Mouse (Mus musculus) myocyte (in vitro differentiated cells): ENCODE data around the gene Tes. TPM values are rescaled to one million over a fixed set of nuclear protein-coding genes. Genes with fewer than 3 reads are reported as not detected.

ENCODE experiments used
- H3K27me3 ChIP-seq: one replicate; pipeline ENCODE4 v1.6.1; 2011; ENCODE audit not compliant: control insufficient read depth, insufficient read depth, insufficient read length
- H3K36me3 ChIP-seq: one replicate; pipeline ENCODE4 v1.6.1; 2011; ENCODE audit not compliant: control insufficient read depth, insufficient read depth
- H3K4me2 ChIP-seq: one replicate; pipeline ENCODE4 v1.6.1; 2011; ENCODE audit warnings: low read depth, control low read depth
- H3K4me3 ChIP-seq: one replicate; pipeline ENCODE4 v1.5.1; 2011; ENCODE audit warnings: mild to moderate bottlenecking, control low read depth, moderate library complexity
- H3K79me2 ChIP-seq: one replicate; pipeline ENCODE4 v1.6.1; 2011; ENCODE audit not compliant: control insufficient read depth, insufficient read depth
- H3ac ChIP-seq: one replicate; pipeline ENCODE4 v1.6.1; 2011; ENCODE audit not compliant: control insufficient read depth, insufficient read length
- CEBPB ChIP-seq: IDR thresholded peaks from 2 replicates; pipeline ENCODE4 v1.6.1; 2011; ENCODE audit warnings: mild to moderate bottlenecking, moderate library complexity; ENCODE audit not compliant: poor library complexity, insufficient read depth, severe bottlenecking
- E2F4 ChIP-seq: IDR thresholded peaks from one replicate; pipeline ENCODE4 v1.6.1; 2011; ENCODE audit warnings: mild to moderate bottlenecking, control low read depth, moderate library complexity; ENCODE audit not compliant: insufficient read depth
- MAX ChIP-seq: IDR thresholded peaks from one replicate; pipeline ENCODE4 v1.6.1; 2011; ENCODE audit warnings: low read depth, mild to moderate bottlenecking, control low read depth
- MYOD1 ChIP-seq, 3 experiments: IDR thresholded peaks; one replicate each; pipeline ENCODE4 v1.6.1; 2011; ENCODE audit warnings: control low read depth in 2 of 3, low read depth in 2 of 3, mild to moderate bottlenecking in 2 of 3, moderate library complexity in 1 of 3; ENCODE audit not compliant: insufficient read length in 2 of 3, control insufficient read depth in 1 of 3
- MYOG ChIP-seq, 3 experiments: IDR thresholded peaks; one replicate each; pipeline ENCODE4 v1.6.1; 2011; ENCODE audit warnings: control low read depth in 2 of 3, low read depth in 2 of 3, mild to moderate bottlenecking in 2 of 3; ENCODE audit not compliant: insufficient read length in 2 of 3, control insufficient read depth in 1 of 3, insufficient read depth in 1 of 3
- POLR2A ChIP-seq: IDR thresholded peaks from one replicate; pipeline ENCODE4 v1.6.1; 2011; ENCODE audit warnings: low read depth, mild to moderate bottlenecking, control low read depth, moderate library complexity; ENCODE audit not compliant: insufficient read length
- POLR2AphosphoS2 ChIP-seq: IDR thresholded peaks from one replicate; pipeline ENCODE4 v1.6.1; 2011; ENCODE audit warnings: low read depth, control low read depth; ENCODE audit not compliant: insufficient read length
- REST ChIP-seq: IDR thresholded peaks from one replicate; pipeline ENCODE4 v1.6.1; 2011; ENCODE audit warnings: mild to moderate bottlenecking, control low read depth, moderate library complexity; ENCODE audit not compliant: insufficient read depth, insufficient read length
- SRF ChIP-seq: IDR thresholded peaks from one replicate; pipeline ENCODE4 v1.6.1; 2011; ENCODE audit warnings: low read depth; ENCODE audit not compliant: control insufficient read depth, insufficient read length
- TCF12 ChIP-seq: IDR thresholded peaks from one replicate; pipeline ENCODE4 v1.6.1; 2011; ENCODE audit warnings: mild to moderate bottlenecking, control low read depth; ENCODE audit not compliant: poor library complexity, insufficient read depth, severe bottlenecking
- TCF3 ChIP-seq: IDR thresholded peaks from one replicate; pipeline ENCODE4 v1.6.1; 2011; ENCODE audit warnings: low read depth, control low read depth; ENCODE audit not compliant: insufficient read length
- USF1 ChIP-seq: IDR thresholded peaks from one replicate; pipeline ENCODE4 v1.6.1; 2011; ENCODE audit warnings: low read depth, mild to moderate bottlenecking, control low read depth, moderate library complexity
- polyA plus RNA-seq: library from polyadenylated mRNA; unstranded; fragments of >200 nt; fragmentation: generic; extraction: Trizol; gene quantifications from one replicate; pipeline ENCODE4 v1.2.1, GENCODE M21; 2012; ENCODE audit warnings: missing spikeins

Tes gene
- polyA plus RNA-seq, 1 experiment: 34.5 TPM

GRCm38 (mm10) chr6:17082800-17083199 lies 17.9 kb downstream of the Tes start:
- Histone ChIP-seq H3K36me3 (no peaks in the 10 kb centered on the region), H3ac (no peak overlapping the region), H3K4me2 (no peak overlapping the region), H3K79me2 (peaks cover 64% of the 10 kb centered on the region), H3K27me3 (no peaks in the 10 kb centered on the region), H3K4me3 (no peak overlapping the region)
- TF ChIP-seq POLR2AphosphoS2 (no peak), REST (no peak), POLR2A (no peak), TCF3 (no peak), TCF12 (no peak), SRF (no peak), MYOG (IDR thresholded peaks at IDR 0.05; ENCODE audit: control insufficient read depth in 1 of 3, insufficient read depth in 1 of 3, insufficient read length in 2 of 3, low read depth in 2 of 3) (no peak), MAX (no peak), CEBPB (no peak), MYOD1 (IDR thresholded peaks at IDR 0.05; ENCODE audit: control insufficient read depth in 1 of 3, insufficient read length in 2 of 3, low read depth in 2 of 3) (no peak), USF1 (no peak), E2F4 (no peak)

- H3K27me3 ChIP-seq: no peaks in the 10 kb centered on the region
- no peaks in the 10 kb centered on the region for H3K36me3 ChIP-seq
Observed at GRCm38 (mm10) chr6:17087485-17087884, 22.5 kb downstream of the Tes start.

GRCm38 (mm10) chr6:17097301-17097700 lies 32.4 kb downstream of the Tes start:
- H3K36me3 ChIP-seq: peaks cover 10% of the 10 kb centered on the region

More at GRCm38 (mm10) chr6:17087485-17087884, 22.5 kb downstream of the Tes start:
- Histone ChIP-seq H3ac (no peak overlapping the region), H3K4me2 (no peak overlapping the region), H3K4me3 (no peak overlapping the region), H3K79me2 (peaks cover 28% of the 10 kb centered on the region)
- TF ChIP-seq TCF3 (no peak), REST (no peak), MYOG (IDR thresholded peaks at IDR 0.05; ENCODE audit: control insufficient read depth in 1 of 3, insufficient read depth in 1 of 3, insufficient read length in 2 of 3, low read depth in 2 of 3) (no peak), POLR2A (no peak), POLR2AphosphoS2 (no peak), USF1 (no peak), SRF (no peak), E2F4 (no peak), MAX (no peak), CEBPB (no peak), MYOD1 (IDR thresholded peaks at IDR 0.05; ENCODE audit: control insufficient read depth in 1 of 3, insufficient read length in 2 of 3, low read depth in 2 of 3) (no peak), TCF12 (no peak)

DNA sequence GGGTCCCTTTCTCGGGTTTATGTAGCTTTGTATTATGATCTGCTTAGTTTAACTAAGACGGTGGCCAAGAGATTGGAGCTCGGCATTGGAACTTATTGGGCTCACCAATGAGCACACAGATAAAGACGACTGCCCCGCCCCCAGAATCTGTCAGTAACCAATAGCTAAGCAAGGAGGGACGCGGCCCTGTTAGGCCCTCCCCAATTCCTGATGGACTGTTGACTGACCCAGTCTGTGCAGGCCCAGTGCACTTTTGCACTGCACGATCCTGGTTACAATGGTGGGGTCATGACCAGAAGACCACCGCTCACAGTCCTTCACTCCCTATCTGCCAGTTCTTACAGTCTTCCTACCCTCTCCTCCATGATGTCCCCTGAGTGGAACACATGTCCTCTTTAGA lies 33.6 kb downstream of the Tes start:
- TF ChIP-seq E2F4: no peak
- TF ChIP-seq USF1: no peak
- no peak for TF ChIP-seq MYOG (IDR thresholded peaks at IDR 0.05; ENCODE audit: control insufficient read depth in 1 of 3, insufficient read depth in 1 of 3, insufficient read length in 2 of 3, low read depth in 2 of 3)
- no peak for TF ChIP-seq SRF
- no peak for TF ChIP-seq POLR2AphosphoS2
- TF ChIP-seq TCF12: no peak
- no peak for TF ChIP-seq MAX
- TF ChIP-seq POLR2A: no peak
- TF ChIP-seq REST: no peak
- TF ChIP-seq CEBPB: no peak
- no peak for TF ChIP-seq MYOD1 (IDR thresholded peaks at IDR 0.05; ENCODE audit: control insufficient read depth in 1 of 3, insufficient read length in 2 of 3, low read depth in 2 of 3)
- TF ChIP-seq TCF3: no peak
- Histone ChIP-seq H3K79me2 (no peaks in the 10 kb centered on the region), H3K4me3 (no peak overlapping the region), H3K27me3 (no peaks in the 10 kb centered on the region), H3ac (no peak overlapping the region), H3K36me3 (peaks cover 16% of the 10 kb centered on the region), H3K4me2 (no peak overlapping the region)

More at GRCm38 (mm10) chr6:17097301-17097700, 32.4 kb downstream of the Tes start:
- Histone ChIP-seq H3K4me3 (no peak overlapping the region), H3K79me2 (no peaks in the 10 kb centered on the region), H3K4me2 (no peak overlapping the region), H3ac (no peak overlapping the region), H3K27me3 (no peaks in the 10 kb centered on the region)
- no peak for TF ChIP-seq TCF12
- no peak for TF ChIP-seq CEBPB
- no peak for TF ChIP-seq POLR2AphosphoS2
- no peak for TF ChIP-seq MAX
- no peak for TF ChIP-seq POLR2A
- no peak for TF ChIP-seq MYOG (IDR thresholded peaks at IDR 0.05; ENCODE audit: control insufficient read depth in 1 of 3, insufficient read depth in 1 of 3, insufficient read length in 2 of 3, low read depth in 2 of 3)
- no peak for TF ChIP-seq E2F4
- no peak for TF ChIP-seq TCF3
- TF ChIP-seq USF1: no peak
- TF ChIP-seq REST: no peak
- no peak for TF ChIP-seq SRF
- TF ChIP-seq MYOD1 (IDR thresholded peaks at IDR 0.05; ENCODE audit: control insufficient read depth in 1 of 3, insufficient read length in 2 of 3, low read depth in 2 of 3): no peak

- Histone ChIP-seq H3ac (no peak overlapping the region), H3K27me3 (no peaks in the 10 kb centered on the region), H3K36me3 (peaks cover 22% of the 10 kb centered on the region), H3K4me3 (no peak overlapping the region), H3K79me2 (no peaks in the 10 kb centered on the region), H3K4me2 (no peak overlapping the region)
- no peak for TF ChIP-seq E2F4
- no peak for TF ChIP-seq CEBPB
Observed at GRCm38 (mm10) chr6:17099477-17100130, 34.7 kb downstream of the Tes start.
